Mouse (Mus musculus) testis, adult 2 months (tissue): Measurements from ENCODE around the gene Cryba1.

ENCODE experiments used
- CTCF ChIP-seq: fragments of 200-500 bp; IDR thresholded peaks from 2 replicates; pipeline ENCODE4 v1.5.1; 2012; ENCODE audit warnings: low read depth, mild to moderate bottlenecking, inconsistent platforms, low read length, moderate library complexity; ENCODE audit not compliant: control insufficient read depth, insufficient read depth, insufficient replicate concordance
- POLR2A ChIP-seq: fragments of 200-500 bp; IDR thresholded peaks from 2 replicates; pipeline ENCODE4 v1.6.1; 2012; ENCODE audit warnings: low read depth, mild to moderate bottlenecking, inconsistent platforms, low read length, moderate library complexity; ENCODE audit not compliant: control insufficient read depth

- no peak for TF ChIP-seq CTCF
- no peak for TF ChIP-seq POLR2A
Measured at GRCm38 (mm10) chr11:77766351-77767001, 41.4 kb upstream of the Cryba1 start.
